Mouse (Mus musculus): ENCODE results near the gene Ubxn2a. TPM values are rescaled to one million over a fixed set of nuclear protein-coding genes. Genes with fewer than 3 reads are reported as not detected.

Gene Ubxn2a
- 76.0 TPM for polyA plus RNA-seq (2017; shearing (Covaris generic))

DNA sequence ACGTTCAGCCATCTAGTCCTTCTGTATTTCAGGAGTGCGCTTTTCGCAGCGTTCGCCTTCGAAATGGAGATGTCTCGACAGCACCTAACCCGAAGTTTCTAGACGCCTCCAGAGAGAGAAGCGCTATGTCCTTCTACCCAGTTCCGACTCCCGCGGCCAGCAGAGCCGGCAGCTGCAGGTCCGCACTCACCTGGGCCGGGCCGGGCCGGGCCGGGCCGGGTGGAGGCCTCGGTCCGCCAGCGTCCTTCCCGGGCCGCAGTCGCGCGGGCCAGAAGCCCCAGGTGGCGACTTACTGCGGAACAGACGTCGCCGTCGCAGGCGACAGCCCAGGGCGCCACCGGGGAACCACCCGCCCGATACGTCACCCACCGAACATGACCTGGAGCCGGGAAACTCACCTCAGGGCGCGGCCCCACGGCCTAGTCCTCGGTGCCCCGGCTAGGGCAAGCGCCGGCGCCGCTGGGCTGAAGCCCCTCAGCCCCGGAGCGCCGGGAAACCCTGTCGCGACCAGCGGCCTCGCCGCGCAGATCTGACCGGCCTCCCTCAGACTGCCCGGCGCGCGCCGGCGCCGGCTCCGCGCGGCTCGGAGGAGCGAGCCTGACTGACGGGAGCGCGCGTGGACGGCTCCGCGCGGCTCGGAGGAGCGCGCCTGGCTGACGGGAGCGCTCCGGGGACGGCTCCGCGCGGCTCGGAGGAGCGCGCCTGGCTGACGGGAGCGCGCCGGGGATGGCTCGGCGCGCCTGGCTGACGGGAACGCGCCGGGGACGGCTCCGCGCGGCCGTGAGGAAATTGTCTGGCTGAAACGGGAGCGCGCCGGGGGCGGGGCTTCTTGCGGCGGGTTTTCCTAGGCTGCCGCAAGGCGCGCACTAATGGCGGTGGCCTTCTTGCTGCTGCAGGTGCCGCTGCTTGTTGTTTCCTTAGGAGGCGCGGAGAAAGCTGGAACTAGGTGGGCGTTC, at the start of gene Ubxn2a:
Ubxn2a (minus strand) TSS at position 755 of the 956 bp plus-strand sequence.

DNA sequence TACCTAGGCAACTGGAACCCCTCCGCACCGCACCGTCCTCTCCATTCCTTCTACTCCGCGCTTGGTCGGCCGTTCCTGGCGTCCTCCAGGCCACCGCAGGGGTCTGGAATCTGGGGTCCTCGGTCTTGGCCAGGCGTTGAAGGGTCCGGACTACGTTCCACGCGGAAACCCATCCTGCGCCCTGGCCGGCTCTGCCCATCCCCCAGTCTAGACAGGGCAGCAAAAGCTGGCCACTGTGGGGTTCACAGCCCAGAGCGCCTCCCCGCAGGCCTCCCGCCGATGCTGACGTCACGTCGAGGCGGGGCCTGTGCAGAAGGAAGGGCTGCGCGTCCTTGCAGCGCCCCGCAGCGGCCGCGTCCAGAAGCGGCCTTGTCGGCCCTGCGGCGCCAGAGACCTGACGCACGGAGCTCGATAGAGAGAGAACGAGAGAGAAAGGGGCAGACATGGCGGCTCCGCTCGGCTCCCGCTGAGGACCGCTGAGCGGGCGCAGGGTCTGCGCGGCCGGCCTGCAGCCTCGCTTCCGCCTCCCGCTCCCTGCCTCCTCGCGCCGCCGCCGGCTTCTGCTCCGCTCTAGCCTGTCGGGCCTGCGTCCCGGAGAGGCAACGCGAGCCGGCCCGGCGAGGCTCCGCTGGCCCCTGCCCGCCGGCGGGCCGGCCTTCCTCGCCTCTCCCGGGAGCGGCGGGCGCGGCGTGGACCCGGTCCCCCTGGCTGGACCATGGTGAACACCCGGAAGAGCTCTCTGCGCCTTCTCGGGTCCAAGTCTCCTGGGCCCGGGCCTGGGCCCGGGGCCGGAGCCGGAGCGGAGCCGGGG, 9.7 kb upstream of the Ubxn2a start, which contains the start of gene Atad2b:
Atad2b (plus strand) TSS at position 360 of the 811 bp plus-strand sequence.

DNA sequence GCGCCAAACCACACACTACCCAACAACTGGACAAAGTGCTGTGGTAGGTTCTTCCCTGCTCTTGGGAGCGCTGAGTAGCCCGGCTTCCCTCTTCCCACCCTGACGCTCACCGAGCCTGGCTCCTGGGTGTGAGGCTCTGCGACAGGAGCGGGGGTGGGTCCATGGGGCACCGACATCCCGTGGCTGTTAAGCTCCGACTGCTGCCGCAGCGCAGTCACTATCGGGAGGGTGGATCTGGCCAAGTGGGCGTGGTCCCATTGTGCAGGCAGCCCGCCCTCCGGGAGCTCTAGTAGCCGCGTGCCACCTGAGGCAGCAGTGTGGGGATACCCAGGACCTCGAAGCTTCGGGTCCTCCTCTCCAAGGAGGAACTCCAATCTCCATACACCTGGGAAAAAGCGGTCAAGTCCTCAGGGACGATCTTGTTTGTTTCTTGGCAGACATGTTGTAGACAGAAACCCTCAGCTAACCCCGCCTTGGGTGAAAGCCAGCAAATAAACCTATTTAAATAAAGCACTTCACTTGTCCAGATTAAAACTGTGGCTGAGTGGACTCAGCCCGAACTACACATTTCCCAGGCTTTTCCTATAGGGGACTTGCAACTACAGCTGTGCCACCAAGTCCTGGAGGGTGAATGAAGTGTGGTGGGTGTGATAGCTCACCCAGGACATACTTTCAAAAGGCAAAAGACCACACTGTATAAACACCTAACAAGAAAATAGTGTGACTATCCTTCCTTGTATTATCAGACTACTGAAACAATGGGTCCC, 33.2 kb downstream of the Ubxn2a start, which contains the start of gene Mfsd2b:
Mfsd2b (minus strand) TSS at position 199 of the 767 bp plus-strand sequence.

DNA sequence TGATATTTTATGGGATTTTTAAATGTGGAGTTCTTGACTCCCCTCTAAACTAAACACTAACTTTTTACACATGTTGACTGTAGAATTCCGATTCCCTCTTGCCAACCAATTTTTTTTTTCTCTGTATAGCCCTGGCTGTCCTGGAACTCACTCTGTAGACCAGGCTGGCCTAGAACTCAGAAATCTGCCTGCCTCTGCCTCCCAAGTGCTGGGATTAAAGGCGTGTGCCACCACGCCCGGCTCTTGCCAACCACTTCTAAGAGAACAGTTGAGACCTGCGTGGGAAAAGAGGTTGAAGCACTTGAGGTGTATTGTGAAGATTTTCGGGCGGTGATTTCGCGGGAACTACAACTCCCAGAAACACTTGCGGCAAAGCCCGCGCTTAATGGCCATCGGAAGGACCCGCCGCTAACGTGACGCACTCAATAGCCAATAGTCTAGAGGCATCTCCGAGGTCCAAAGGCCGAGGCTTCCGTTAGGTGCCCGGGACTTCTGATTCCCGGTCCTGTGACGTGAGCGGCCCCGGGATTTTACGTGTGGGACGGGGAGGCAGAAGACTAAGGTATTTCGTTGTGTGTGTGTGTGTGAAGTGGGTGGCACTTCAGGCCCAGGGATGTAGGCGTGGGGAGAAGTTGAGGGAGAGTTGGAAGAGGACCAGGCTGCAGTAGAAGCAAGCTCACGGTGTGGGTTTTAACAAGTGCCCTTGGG, 64.5 kb downstream of the Ubxn2a start, which contains the start of gene Wdcp:
Wdcp (plus strand) TSS at position 414 of the 708 bp plus-strand sequence.

DNA sequence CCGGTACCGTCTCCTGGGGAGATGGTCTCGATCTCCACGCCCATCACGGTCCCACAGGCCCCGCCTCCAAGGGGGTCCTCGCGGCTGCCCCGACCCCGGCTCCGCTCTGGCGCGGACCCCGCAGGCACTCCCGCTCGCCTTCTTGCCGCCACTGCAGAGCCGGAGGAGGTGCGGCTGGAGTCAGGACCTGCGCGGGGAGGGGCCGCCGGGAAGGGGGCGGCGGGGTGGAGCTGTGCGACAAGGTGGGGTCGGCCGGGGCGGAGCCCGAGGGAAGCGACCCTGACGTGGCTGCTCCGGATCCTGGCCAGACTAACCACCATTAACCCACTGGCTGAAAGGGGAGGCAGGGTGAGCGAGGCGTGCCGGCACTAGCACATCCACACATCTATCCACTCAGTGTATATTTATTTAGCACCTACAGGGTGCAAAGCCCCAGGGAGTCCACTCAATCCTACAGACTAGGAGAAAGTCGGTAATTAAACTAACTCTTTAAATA, 66.1 kb downstream of the Ubxn2a start, which contains the start of gene Fkbp1b:
Fkbp1b (minus strand) TSS at position 200 of the 496 bp plus-strand sequence.

Other genes starting within 250 kb of the Ubxn2a start
- not detected for gene Fam228a, start 169.3 kb downstream of the Ubxn2a start, polyA plus RNA-seq (2017; shearing (Covaris generic))
- not detected for gene Pfn4, start 138.7 kb downstream of the Ubxn2a start, polyA plus RNA-seq (2017; shearing (Covaris generic))
- gene Fam228b, start 138.4 kb downstream of the Ubxn2a start, polyA plus RNA-seq (2017; shearing (Covaris generic)) = not detected
- gene Sf3b6, start 90.2 kb downstream of the Ubxn2a start, polyA plus RNA-seq (2017; shearing (Covaris generic)) = 311 TPM
- gene Fkbp1b, start 66.1 kb downstream of the Ubxn2a start, polyA plus RNA-seq (2017; shearing (Covaris generic)) = not detected
- gene Wdcp, start 64.4 kb downstream of the Ubxn2a start, polyA plus RNA-seq (2017; shearing (Covaris generic)) = 7.3 TPM
- 0.45 TPM for gene Mfsd2b, start 33.3 kb downstream of the Ubxn2a start, polyA plus RNA-seq (2017; shearing (Covaris generic))
- gene Atad2b, start 9.6 kb upstream of the Ubxn2a start, polyA plus RNA-seq (2017; shearing (Covaris generic)) = 59.5 TPM

All from effector memory CD4-positive, alpha-beta T cell, adult 5 months (primary cell).